Mouse (Mus musculus): ENCODE results near the gene Olfr714. TPM values are rescaled to one million over a fixed set of nuclear protein-coding genes. Genes with fewer than 3 reads are reported as not detected.

The Olfr714 gene
- total RNA-seq (2012; rRNA removed) (not detected in 2 replicates), polyA plus RNA-seq (2012; ENCODE audit: insufficient read depth in 1 of 2, insufficient read length in 2 of 2, low read depth in 1 of 2, low replicate concordance in 2 of 2, missing spikeins in 1 of 2) (not detected)

- H3K9ac ChIP-seq (ENCODE audit: control insufficient read depth, low read depth, low read length, poor library complexity, severe bottlenecking), result no peak within 1 kb of the TSS
- H3K4me1 ChIP-seq (ENCODE audit: control insufficient read depth in 1 of 2, insufficient read depth in 2 of 2, low read length in 2 of 2), result no peaks in the 10 kb centered on the region
- TF ChIP-seq TBP (IDR thresholded peaks at IDR 0.05; ENCODE audit: low read depth, low read length) (no peak), POLR2A (IDR thresholded peaks at IDR 0.05; ENCODE audit: control insufficient read depth in 1 of 2, insufficient read depth in 1 of 2, low read depth in 1 of 2, low read length in 2 of 2, poor library complexity in 1 of 2) (no peak), EP300 (IDR thresholded peaks at IDR 0.05; ENCODE audit: low read depth in 1 of 2, low read length in 2 of 2) (no peak), CHD2 (IDR thresholded peaks at IDR 0.05; ENCODE audit: low read length) (no peak), E2F4 (IDR thresholded peaks at IDR 0.05; ENCODE audit: borderline replicate concordance, low read depth, low read length) (no peak), USF1 (IDR thresholded peaks at IDR 0.05; ENCODE audit: low read depth, low read length) (no peak), HCFC1 (IDR thresholded peaks at IDR 0.05; ENCODE audit: low read depth, low read length) (no peak), ZMIZ1 (IDR thresholded peaks at IDR 0.05; ENCODE audit: low read depth, low read length) (no peak), MXI1 (IDR thresholded peaks at IDR 0.05; ENCODE audit: low read depth, low read length) (no peak), KAT2A (conservative IDR thresholded peaks at IDR 0.05; ENCODE audit: low read depth, low read length) (no peak), SMC3 (IDR thresholded peaks at IDR 0.05; ENCODE audit: low read depth, low read length) (no peak), TAL1 (IDR thresholded peaks at IDR 0.05; ENCODE audit: low read length) (no peak), RAD21 (IDR thresholded peaks at IDR 0.05; ENCODE audit: low read depth, low read length) (no peak)
- no peaks in the 10 kb centered on the region for H3K27me3 ChIP-seq (ENCODE audit: control insufficient read depth in 1 of 2, insufficient read depth in 2 of 2, low read length in 2 of 2)
- H3K36me3 ChIP-seq (ENCODE audit: control insufficient read depth in 1 of 2, insufficient read depth in 2 of 2, low read length in 2 of 2), result no peaks in the 10 kb centered on the region
- no peaks in the 10 kb centered on the region for H3K9me3 ChIP-seq (replicated peaks; ENCODE audit: insufficient read depth, low read length)
- DNase-seq (ENCODE audit: low read depth, low spot score), result no peak
- H3K79me2 ChIP-seq (ENCODE audit: control insufficient read depth, insufficient read depth, low read length, poor library complexity), result no peaks in the 10 kb centered on the region
- no peak within 1 kb of the TSS for H3K27ac ChIP-seq (ENCODE audit: control insufficient read depth, low read depth, low read length)
- no peak within 1 kb of the TSS for H3K4me3 ChIP-seq (ENCODE audit: control insufficient read depth in 1 of 2, insufficient read depth in 1 of 2, low read depth in 2 of 2, low read length in 2 of 2)
These were observed at the start of gene Olfr714 for GRCm38 (mm10) chr7:107070681-107071080. Gene Olfr714, plus strand, starts transcription at chr7:107070981.

GRCm38 (mm10) chr7:107030874-107031273, 39.9 kb upstream of the Olfr714 start, which contains the start of gene Olfr713:
Gene Olfr713, plus strand, starts transcription at chr7:107031174.
- Histone ChIP-seq H3K9ac (ENCODE audit: control insufficient read depth, low read depth, low read length, poor library complexity, severe bottlenecking) (no peak within 1 kb of the TSS), H3K4me3 (ENCODE audit: control insufficient read depth in 1 of 2, insufficient read depth in 1 of 2, low read depth in 2 of 2, low read length in 2 of 2) (no peak within 1 kb of the TSS), H3K4me1 (ENCODE audit: control insufficient read depth in 1 of 2, insufficient read depth in 2 of 2, low read length in 2 of 2) (no peaks in the 10 kb centered on the region), H3K27me3 (ENCODE audit: control insufficient read depth in 1 of 2, insufficient read depth in 2 of 2, low read length in 2 of 2) (no peaks in the 10 kb centered on the region), H3K9me3 (replicated peaks; ENCODE audit: insufficient read depth, low read length) (no peaks in the 10 kb centered on the region), H3K79me2 (ENCODE audit: control insufficient read depth, insufficient read depth, low read length, poor library complexity) (no peaks in the 10 kb centered on the region), H3K27ac (ENCODE audit: control insufficient read depth, low read depth, low read length) (no peak within 1 kb of the TSS), H3K36me3 (ENCODE audit: control insufficient read depth in 1 of 2, insufficient read depth in 2 of 2, low read length in 2 of 2) (no peaks in the 10 kb centered on the region)
- TF ChIP-seq GATA1 (IDR thresholded peaks at IDR 0.05; ENCODE audit: low read depth, low read length), result no peak
- TF ChIP-seq UBTF (IDR thresholded peaks at IDR 0.05; ENCODE audit: borderline replicate concordance, insufficient read depth, low read depth, low read length), result no peak
- TF ChIP-seq CHD1 (IDR thresholded peaks at IDR 0.05; ENCODE audit: low read depth, low read length), result no peak
- TF ChIP-seq CTCF (IDR thresholded peaks at IDR 0.05 in 2 of 3, conservative IDR thresholded peaks at IDR 0.05 in 1 of 3; ENCODE audit: control insufficient read depth in 1 of 3, insufficient read depth in 1 of 3, low read depth in 2 of 3, low read length in 3 of 3, poor library complexity in 1 of 3, severe bottlenecking in 1 of 3), result no peak
- TF ChIP-seq NELFE (IDR thresholded peaks at IDR 0.05; ENCODE audit: low read depth, low read length), result no peak
- TF ChIP-seq TCF12 (IDR thresholded peaks at IDR 0.05; ENCODE audit: low read depth, low read length), result no peak
- no peak for TF ChIP-seq MAZ (IDR thresholded peaks at IDR 0.05; ENCODE audit: low read depth, low read length)
- no peak for TF ChIP-seq USF1 (IDR thresholded peaks at IDR 0.05; ENCODE audit: low read depth, low read length)
- no peak for TF ChIP-seq EP300 (IDR thresholded peaks at IDR 0.05; ENCODE audit: low read depth in 1 of 2, low read length in 2 of 2)
- no peak for TF ChIP-seq POLR2A (IDR thresholded peaks at IDR 0.05; ENCODE audit: control insufficient read depth in 1 of 2, insufficient read depth in 1 of 2, low read depth in 1 of 2, low read length in 2 of 2, poor library complexity in 1 of 2)
- TF ChIP-seq BHLHE40 (IDR thresholded peaks at IDR 0.05; ENCODE audit: borderline replicate concordance, low read depth, low read length), result no peak
- no peak for TF ChIP-seq MEF2A (IDR thresholded peaks at IDR 0.05; ENCODE audit: extremely low read depth, insufficient replicate concordance, low read depth, low read length, poor library complexity, severe bottlenecking)
- no peak for TF ChIP-seq CHD2 (IDR thresholded peaks at IDR 0.05; ENCODE audit: low read length)
- no peak for TF ChIP-seq ELF1 (IDR thresholded peaks at IDR 0.05; ENCODE audit: low read depth, low read length)
- TF ChIP-seq E2F4 (IDR thresholded peaks at IDR 0.05; ENCODE audit: borderline replicate concordance, low read depth, low read length), result no peak
- no peak for TF ChIP-seq MAX (IDR thresholded peaks at IDR 0.05; ENCODE audit: low read length)
- no peak for TF ChIP-seq MAFK (IDR thresholded peaks at IDR 0.05; ENCODE audit: borderline replicate concordance, low read depth, low read length)
- no peak for DNase-seq (ENCODE audit: low read depth, low spot score)

Data from MEL (cell line).